Mouse (Mus musculus): Measurements from ENCODE around the gene Crot. TPM values are rescaled to one million over a fixed set of nuclear protein-coding genes. Genes with fewer than 3 reads are reported as not detected.
"Not testable (repeated sequence)": the region's sequence is repeated elsewhere in the genome, so short reads cannot be mapped to it uniquely, and the experiment has no call there.

The Crot gene
- 18.4 and 19.0 TPM in 2 replicates for total RNA-seq (2014; fragmentation: Nextera tagmentation)
- 24.8 and 39.9 TPM in 2 replicates for total RNA-seq (2017)

GRCm38 (mm10) chr5:8996686-8997512 lies at the start of gene Crot:
Gene Crot (minus strand): TSS chr5:8997324.
- peak; percentile 91 for ATAC-seq (replicated peaks; ENCODE audit: low FRiP score, low TSS enrichment, poor library complexity, severe bottlenecking)

- ATAC-seq (replicated peaks; ENCODE audit: low FRiP score, low TSS enrichment, poor library complexity, severe bottlenecking): no peak
These were observed 48.8 kb upstream of the Crot start for GRCm38 (mm10) chr5:9045904-9046303.

GRCm38 (mm10) chr5:9044821-9045220 lies 47.7 kb upstream of the Crot start:
- no peak for ATAC-seq (replicated peaks; ENCODE audit: low FRiP score, low TSS enrichment, poor library complexity, severe bottlenecking)

GRCm38 (mm10) chr5:9043582-9044267 lies 46.6 kb upstream of the Crot start:
- ATAC-seq (replicated peaks; ENCODE audit: low FRiP score, low TSS enrichment, poor library complexity, severe bottlenecking): no peak

- ATAC-seq (replicated peaks; ENCODE audit: low FRiP score, low TSS enrichment, poor library complexity, severe bottlenecking): no peak
These were observed 45.7 kb upstream of the Crot start for GRCm38 (mm10) chr5:9042721-9043416.

GRCm38 (mm10) chr5:9040665-9041215 lies 43.6 kb upstream of the Crot start:
- no peak for ATAC-seq (replicated peaks; ENCODE audit: low FRiP score, low TSS enrichment, poor library complexity, severe bottlenecking)

GRCm38 (mm10) chr5:9039978-9040377 lies 42.9 kb upstream of the Crot start:
- ATAC-seq (replicated peaks; ENCODE audit: low FRiP score, low TSS enrichment, poor library complexity, severe bottlenecking): no peak

- ATAC-seq (replicated peaks; ENCODE audit: low FRiP score, low TSS enrichment, poor library complexity, severe bottlenecking): no peak
These were observed 40.2 kb upstream of the Crot start for GRCm38 (mm10) chr5:9037292-9037691.

GRCm38 (mm10) chr5:9035457-9035856 lies 38.3 kb upstream of the Crot start:
- ATAC-seq (replicated peaks; ENCODE audit: low FRiP score, low TSS enrichment, poor library complexity, severe bottlenecking): no peak

- no peak for ATAC-seq (replicated peaks; ENCODE audit: low FRiP score, low TSS enrichment, poor library complexity, severe bottlenecking)
These were observed 37.4 kb upstream of the Crot start for GRCm38 (mm10) chr5:9034535-9034934.

GRCm38 (mm10) chr5:9033843-9034242 lies 36.7 kb upstream of the Crot start:
- no peak for ATAC-seq (replicated peaks; ENCODE audit: low FRiP score, low TSS enrichment, poor library complexity, severe bottlenecking)

GRCm38 (mm10) chr5:9032641-9033040 lies 35.5 kb upstream of the Crot start:
- no peak for ATAC-seq (replicated peaks; ENCODE audit: low FRiP score, low TSS enrichment, poor library complexity, severe bottlenecking)

GRCm38 (mm10) chr5:9032101-9032590 lies 35.0 kb upstream of the Crot start:
- ATAC-seq (replicated peaks; ENCODE audit: low FRiP score, low TSS enrichment, poor library complexity, severe bottlenecking): no peak

- no peak for ATAC-seq (replicated peaks; ENCODE audit: low FRiP score, low TSS enrichment, poor library complexity, severe bottlenecking)
These were observed 31.2 kb upstream of the Crot start for GRCm38 (mm10) chr5:9028266-9028841.

GRCm38 (mm10) chr5:9015352-9015751 lies 18.2 kb upstream of the Crot start:
- ATAC-seq (replicated peaks; ENCODE audit: low FRiP score, low TSS enrichment, poor library complexity, severe bottlenecking): no peak

GRCm38 (mm10) chr5:9014774-9015173 lies 17.6 kb upstream of the Crot start:
- ATAC-seq (replicated peaks; ENCODE audit: low FRiP score, low TSS enrichment, poor library complexity, severe bottlenecking): no peak

- no peak for ATAC-seq (replicated peaks; ENCODE audit: low FRiP score, low TSS enrichment, poor library complexity, severe bottlenecking)
These were observed 14.2 kb upstream of the Crot start for GRCm38 (mm10) chr5:9011374-9011773.

- ATAC-seq (replicated peaks; ENCODE audit: low FRiP score, low TSS enrichment, poor library complexity, severe bottlenecking): no peak
These were observed 13.0 kb upstream of the Crot start for GRCm38 (mm10) chr5:9010166-9010565.

GRCm38 (mm10) chr5:9006585-9006984 lies 9.5 kb upstream of the Crot start:
- not testable (repeated sequence) for ATAC-seq (replicated peaks; ENCODE audit: low FRiP score, low TSS enrichment, poor library complexity, severe bottlenecking)
